Mouse (Mus musculus) adrenal gland, postnatal 25 days (tissue): ENCODE results near the gene Ttc21a. TPM values are rescaled to one million over a fixed set of nuclear protein-coding genes. Genes with fewer than 3 reads are reported as not detected.
A peak's percentile ranks its signal among the peaks of the same experiment; 100 is the strongest.

Experiments
- DNase-seq: peaks from one replicate; pipeline ENCODE4 v3.0.0; 2021; ENCODE audit warnings: mixed read lengths
- long read RNA-seq: library from polyadenylated mRNA; stranded (forward); transcript quantifications from one replicate; pipeline ENCODE4 v2.0.0, GENCODE M21; 2021
- total RNA-seq: library from RNA; stranded (reverse); gene quantifications from 2 replicates; pipeline ENCODE4 v1.2.3, GENCODE M21; 2021

Ttc21a gene
- total RNA-seq: 0.15 TPM in 1 of 2 replicates, not detected in the other
- long read RNA-seq: 0 reads

GRCm38 (mm10) chr9:119937005-119937773 is at the start of gene Ttc21a, which contains the start of gene Gorasp1:
Ttc21a (plus strand) TSS chr9:119937606.
Gorasp1 (minus strand) TSS chr9:119937565.
- DNase-seq: peak; percentile 96

DNA sequence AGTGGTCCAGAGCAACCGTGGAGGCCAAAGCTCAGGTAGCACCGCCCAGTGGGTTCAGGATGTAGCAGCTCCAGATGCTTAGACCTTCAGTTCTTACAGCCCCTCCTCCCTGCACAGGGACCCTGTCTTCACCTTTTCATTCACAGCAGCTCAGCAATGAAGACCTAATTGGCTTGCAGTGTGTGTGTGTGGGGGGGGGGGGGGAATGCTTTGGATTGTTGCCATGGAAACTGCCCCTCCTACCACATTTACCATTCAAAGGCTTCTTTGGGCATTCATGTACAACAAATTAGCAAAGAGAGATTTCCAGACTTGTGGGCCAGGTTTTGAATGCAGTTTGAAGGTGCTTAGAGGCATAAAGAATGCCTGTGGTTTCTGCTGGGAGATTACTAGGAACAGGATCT is 48.6 kb upstream of the Ttc21a start:
- no peak for DNase-seq

- DNase-seq: no peak
Measured at GRCm38 (mm10) chr9:119889446-119889845, 48.0 kb upstream of the Ttc21a start.

- DNase-seq: no peak
Measured at GRCm38 (mm10) chr9:119890692-119891091, 46.7 kb upstream of the Ttc21a start.

DNA sequence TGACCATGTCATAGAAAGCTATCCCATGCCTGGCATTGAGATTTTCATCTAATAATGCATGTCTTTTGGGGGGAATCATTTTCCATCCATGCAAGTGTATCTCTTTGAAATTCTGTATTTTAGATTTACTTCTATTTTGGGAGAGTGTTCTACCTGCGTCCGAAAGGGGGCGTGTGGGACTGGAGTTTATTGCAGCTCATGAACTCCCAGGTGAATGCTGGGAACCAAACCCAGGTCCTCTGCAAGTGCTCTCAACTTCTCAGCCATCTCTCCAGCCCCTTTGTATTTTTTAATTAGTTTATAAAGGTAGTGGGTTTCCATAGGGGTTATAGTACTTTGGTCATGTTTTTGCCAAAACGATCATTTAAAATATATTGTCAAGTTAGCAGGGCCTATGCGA is 43.5 kb upstream of the Ttc21a start:
- no peak for DNase-seq

DNA sequence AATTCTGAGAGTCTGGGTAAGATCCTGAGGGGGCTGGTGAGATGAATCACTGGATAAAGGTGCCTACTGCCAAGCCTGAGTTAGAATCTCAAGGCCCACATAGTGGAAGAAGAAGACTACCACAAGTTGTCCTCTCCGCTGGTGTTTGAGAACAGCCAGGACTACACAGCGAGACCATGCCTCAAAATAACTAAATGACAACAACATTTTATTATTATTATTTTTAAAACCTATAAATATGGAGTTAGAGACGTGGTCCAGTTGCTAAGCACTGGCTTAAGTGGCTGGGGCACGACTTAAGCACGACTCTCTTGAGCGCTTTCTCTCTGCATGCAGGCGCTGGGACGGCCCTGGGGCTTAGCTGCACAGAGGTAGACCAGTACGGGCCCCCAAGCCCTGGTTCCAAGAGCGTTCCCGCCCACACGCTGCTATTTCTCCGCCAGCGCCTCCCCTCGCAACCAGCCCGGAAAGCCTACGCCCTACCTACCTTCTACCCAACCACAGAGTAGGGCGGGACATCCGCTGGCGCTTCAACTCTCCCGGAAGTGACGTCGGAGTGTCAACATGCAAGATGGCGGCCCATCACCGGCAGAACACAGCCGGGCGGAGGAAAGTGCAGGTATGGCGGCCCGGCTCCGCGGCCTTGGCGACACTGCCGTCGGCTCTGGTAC is 42.9 kb upstream of the Ttc21a start, which contains the start of gene Wdr48:
Wdr48 (plus strand) TSS at position 540 of the 671 bp plus-strand sequence.
- peak; percentile 92 for DNase-seq

DNA sequence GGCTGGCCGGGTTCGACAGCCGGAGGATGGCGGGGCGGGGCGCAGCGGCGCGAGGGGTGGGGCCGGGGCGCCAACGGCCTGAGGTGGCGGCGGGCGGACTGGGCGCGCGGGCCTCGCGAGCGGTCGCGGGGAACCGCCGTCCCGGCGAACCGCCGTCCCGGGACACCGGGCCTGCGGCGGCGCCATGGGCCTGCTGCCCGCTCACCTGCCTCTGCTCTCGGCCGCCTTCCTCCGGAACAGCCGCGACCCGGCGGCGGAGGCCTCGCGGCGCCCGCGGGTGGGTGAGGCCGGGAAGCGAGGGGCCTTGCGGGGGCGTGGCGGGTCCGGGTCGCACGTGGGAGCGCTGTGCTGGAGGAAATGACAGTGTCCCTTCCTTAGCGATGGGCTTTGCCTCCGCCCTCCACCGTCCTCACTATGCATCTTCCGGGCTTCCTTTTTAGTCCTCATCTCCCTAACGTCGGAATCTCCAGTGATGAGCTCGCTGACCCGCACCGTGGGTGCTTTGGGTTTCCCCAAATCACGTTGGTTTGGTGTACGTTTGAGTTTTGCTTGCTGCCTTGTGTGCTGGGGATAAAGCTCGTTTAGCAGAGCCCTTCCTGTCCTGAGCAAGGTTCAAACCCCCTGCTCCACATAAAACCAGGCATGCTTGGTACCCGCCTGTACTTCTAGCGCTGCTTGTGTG is 42.2 kb upstream of the Ttc21a start:
- no peak for DNase-seq

DNA sequence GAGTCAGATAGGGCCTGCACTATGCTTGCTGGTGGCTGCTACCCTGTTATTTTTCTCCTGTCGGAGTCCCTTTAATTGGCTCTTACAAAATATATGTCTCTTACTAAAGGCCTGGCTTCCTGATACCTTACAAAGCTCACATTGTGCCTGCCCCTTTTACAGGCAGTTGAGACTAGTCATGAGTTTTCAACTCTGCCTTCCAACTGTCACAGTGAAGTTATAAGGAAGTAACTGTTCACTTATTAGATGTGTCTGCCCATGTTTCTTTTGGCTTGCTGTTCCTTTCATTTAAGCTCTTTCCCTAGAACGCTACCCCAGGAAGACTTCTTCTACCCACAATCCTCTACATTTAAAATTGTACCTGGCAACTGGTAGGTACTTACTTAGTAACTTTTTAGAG is 38.0 kb upstream of the Ttc21a start:
- no peak for DNase-seq

DNA sequence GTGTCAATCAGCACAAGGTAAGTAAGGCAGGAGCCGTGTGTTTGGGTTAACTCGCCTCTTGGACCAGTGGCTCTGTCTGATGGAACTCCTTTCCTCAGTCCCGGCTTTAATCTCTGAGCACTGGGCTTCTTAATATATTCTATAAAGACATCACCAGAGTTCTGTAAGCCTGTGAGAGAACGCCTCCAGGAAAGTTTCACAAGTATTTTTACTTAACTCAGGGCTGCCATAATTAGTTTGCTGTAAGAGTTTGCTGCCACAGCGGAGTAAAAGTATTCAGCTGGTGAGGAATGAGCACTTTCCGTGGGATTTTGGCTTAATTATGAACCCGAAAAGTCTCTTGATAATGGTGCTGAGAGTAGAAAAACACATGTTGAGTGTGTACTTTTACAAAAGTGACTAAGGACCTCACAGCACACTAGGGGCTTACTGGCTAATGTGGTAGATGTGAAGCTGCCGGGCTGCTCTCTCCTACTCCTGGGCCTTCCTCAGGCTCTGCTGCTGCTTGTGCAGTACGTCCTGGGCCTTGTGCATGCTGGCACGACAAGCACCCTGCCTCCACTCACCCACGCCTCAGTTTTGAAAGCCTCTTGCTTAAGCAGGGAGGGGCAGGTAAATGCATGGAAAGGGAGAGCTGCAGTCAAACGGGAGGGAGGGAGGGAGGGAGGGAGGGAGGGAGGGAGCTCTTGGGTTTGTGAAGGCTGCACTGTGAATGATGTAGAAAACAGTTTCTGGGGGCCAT is 34.8 kb upstream of the Ttc21a start:
- no peak for DNase-seq

GRCm38 (mm10) chr9:119908708-119909107 is 28.7 kb upstream of the Ttc21a start:
- no peak for DNase-seq

DNA sequence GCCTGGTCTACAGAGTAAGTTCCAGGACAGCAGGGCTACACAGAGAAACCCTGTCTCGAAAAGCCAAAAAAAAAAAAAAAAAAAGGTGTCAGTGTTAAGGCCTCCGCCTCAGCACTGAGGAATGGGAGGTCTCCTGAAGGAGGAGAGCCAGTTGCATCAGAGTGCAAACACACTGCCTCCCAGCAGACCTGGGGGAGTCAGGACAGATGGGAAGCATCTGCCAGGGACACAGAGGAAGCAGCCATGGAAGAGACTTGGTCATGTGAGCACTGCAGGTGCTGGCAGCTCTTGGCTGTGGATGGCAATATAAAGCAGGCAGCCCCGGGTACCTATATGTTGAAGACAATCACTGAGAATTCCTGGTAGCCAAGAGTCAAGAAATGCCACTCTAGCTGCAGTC is 27.5 kb upstream of the Ttc21a start:
- no peak for DNase-seq

GRCm38 (mm10) chr9:119913087-119913838 is 24.1 kb upstream of the Ttc21a start:
- no peak for DNase-seq

DNA sequence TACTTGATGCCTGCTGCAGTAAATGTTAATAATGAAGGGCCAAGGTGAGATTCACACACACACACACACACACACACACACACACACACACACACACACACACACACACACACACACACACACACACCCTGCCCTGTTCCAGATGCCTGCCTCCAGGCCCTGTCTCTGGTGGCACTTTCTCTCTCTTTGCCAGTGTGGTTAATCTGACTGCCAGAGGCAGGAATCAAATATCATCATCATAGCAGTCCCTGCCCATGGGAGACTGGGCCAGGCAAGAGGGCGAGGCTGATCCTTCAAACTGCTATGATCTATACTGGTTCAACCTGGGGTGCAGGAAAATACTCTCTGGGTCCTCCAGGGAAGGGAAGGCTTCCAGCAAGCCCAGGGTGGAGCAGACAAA is 17.5 kb upstream of the Ttc21a start:
- no peak for DNase-seq

GRCm38 (mm10) chr9:119923462-119923861 is 13.9 kb upstream of the Ttc21a start:
- no peak for DNase-seq

- DNase-seq: no peak
Measured at GRCm38 (mm10) chr9:119925120-119925657, 12.2 kb upstream of the Ttc21a start.

GRCm38 (mm10) chr9:119925729-119926128 is 11.7 kb upstream of the Ttc21a start:
- no peak for DNase-seq

- DNase-seq: no peak
Measured at GRCm38 (mm10) chr9:119926497-119926896, 10.9 kb upstream of the Ttc21a start.

DNA sequence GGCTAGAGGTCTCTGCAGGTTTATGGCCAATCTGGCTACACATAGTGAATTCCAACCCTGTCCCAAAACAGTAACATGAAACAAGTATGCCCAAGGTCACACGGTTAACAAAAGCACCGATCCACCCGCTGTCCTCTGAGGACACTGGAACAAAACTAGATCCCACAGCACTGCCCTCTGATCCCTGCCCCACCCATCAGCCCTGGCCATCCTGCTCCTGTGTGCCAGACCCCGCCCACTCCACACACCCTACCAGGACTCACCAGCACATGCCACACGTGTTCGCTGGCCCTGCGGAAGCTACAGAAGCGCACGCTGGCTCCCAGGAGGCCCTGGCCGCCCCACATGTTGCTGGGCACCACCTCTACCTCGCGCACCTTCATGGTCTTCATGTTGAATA is 5.0 kb upstream of the Ttc21a start:
- DNase-seq: no peak

DNA sequence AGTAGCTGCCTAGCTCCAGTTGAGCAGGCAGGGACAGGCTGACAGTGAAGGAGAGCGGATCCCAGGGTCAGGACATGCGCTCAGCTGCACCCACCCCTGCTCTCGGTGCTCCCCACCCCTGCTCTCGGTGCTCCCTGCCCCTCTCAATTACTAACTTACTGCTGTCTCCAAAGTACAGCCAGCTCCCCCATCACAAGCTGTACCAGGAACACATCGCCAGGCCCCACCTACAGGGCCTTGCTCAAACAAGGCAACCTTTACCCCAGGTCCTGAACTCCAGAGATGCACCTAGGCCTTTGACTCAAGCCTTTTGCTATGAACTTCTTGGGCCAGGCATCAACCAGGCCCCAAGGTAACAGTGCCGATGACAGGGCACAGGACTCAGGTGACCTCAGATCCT is 3.7 kb upstream of the Ttc21a start:
- no peak for DNase-seq

- DNase-seq: no peak
Measured at GRCm38 (mm10) chr9:119938496-119938895, 1.1 kb downstream of the Ttc21a start.

DNA sequence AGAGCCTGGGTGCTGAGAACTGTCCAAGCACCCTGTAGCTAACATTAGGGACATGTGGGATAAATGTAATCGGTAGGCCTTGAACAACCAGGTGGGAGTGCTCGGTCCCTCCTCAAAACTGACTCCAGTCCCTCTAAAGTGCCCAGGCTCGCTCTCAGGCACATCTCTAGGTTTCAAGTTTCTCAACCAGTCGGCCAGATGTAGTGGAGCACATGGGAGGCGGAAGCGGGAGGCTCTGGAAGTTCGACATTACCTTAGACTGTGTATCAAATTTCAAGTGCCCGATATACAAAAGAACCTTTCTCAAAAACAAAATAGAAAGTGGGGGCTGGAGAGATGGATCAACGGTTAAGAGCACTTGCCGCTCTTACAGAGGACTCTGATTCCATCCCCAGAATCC is 2.2 kb downstream of the Ttc21a start:
- DNase-seq: no peak
